Mouse (Mus musculus) natural killer cell, adult 2 months (primary cell): Measurements from ENCODE around the gene Ikzf4.
"Not testable (repeated sequence)": the region's sequence is repeated elsewhere in the genome, so short reads cannot be mapped to it uniquely, and the experiment has no call there.

Experiments
- DNase-seq, 2 experiments: peaks; one replicate each; pipeline ENCODE4 v3.0.0; 2022; ENCODE audit warnings: low spot score in 2 of 2

Gene Ikzf4

GRCm38 (mm10) chr10:128640891-128641290 lies 4.9 kb downstream of the Ikzf4 start:
- DNase-seq, result no peak

- no peak for DNase-seq
Measured at GRCm38 (mm10) chr10:128639999-128640398, 5.8 kb downstream of the Ikzf4 start.

DNA sequence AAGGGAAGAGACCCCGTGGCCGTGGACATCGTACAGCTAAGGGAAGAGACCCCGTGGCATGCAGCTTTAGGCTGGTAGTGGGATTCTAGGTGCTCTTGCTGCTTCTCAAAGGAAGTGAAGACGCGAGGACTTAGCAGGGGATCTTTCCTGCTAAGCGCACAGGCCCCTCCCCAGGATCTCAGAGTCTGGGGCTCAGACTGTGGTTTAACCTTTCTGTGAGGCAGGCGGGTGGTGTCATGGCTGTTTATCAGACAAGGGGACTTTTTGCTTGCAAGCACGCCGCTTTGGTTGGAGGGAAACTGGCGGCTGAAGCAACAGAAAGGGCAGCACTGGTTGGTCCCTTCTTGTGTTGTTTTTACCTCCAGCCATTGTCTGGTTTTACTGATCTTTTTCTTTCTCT lies 8.8 kb downstream of the Ikzf4 start:
- DNase-seq, result peak; percentile 61 to 64

GRCm38 (mm10) chr10:128636561-128636960 lies 9.2 kb downstream of the Ikzf4 start:
- DNase-seq, result peak; percentile 27 to 45

DNA sequence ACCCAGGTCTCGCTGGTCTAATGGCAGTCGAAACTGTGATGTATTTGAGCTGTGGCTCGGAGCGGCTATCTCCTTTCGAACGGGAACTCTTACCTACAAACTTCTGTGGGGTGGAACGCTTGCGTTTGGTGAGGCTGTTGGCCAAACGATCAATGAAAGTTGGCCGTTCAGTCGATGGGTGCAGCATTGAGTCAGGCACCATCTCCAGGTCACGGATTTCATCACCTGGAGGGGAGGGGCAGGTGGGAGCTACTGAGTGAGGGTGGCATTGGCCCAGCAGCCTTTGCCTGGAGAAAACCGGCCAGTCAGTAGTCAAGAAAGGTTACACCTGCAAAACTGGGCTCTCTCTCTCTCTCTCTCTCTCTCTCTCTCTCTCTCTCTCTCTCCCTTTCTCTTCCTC lies 10.1 kb downstream of the Ikzf4 start:
- no peak for DNase-seq

GRCm38 (mm10) chr10:128631571-128631970 lies 14.2 kb downstream of the Ikzf4 start:
- no peak for DNase-seq

DNA sequence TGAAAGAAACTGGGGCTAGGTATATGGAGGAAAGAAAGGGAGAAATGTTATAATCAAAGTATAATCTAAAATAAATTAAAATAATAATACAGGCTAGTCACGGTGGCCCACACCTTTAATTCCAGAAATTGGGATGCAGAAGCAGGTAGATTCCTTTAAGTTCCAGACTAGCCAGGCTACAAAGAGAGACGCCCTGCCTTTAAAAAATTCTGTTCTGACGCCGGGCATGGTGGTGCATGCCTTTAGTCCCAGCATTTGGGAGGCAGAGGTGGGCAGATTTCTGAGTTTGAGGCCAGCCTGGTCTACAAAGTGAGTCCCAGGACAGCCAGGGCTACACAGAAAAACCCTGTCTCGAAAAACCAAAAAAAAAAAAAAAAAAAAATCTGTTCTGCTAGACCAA lies 15.5 kb downstream of the Ikzf4 start:
- not testable (repeated sequence) for DNase-seq

DNA sequence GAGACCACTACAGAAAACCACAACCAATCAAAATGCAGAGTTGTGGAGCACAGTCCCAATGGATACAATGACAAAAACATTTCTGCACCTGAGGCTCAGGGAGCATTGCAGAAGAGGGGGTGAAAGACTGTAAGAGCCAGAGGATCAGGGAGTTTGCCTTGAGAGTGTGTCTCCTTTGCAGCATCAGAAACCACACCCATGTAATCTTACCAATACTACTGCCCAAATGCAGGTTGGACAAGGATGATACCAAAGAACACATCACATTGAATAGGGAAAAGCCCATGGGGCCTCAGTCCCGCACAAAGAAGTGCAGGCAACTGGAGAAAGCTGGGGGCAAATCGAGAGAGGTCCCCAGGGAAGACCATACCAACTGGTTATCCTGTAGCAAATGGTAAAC lies 16.0 kb downstream of the Ikzf4 start:
- DNase-seq, result no peak

DNA sequence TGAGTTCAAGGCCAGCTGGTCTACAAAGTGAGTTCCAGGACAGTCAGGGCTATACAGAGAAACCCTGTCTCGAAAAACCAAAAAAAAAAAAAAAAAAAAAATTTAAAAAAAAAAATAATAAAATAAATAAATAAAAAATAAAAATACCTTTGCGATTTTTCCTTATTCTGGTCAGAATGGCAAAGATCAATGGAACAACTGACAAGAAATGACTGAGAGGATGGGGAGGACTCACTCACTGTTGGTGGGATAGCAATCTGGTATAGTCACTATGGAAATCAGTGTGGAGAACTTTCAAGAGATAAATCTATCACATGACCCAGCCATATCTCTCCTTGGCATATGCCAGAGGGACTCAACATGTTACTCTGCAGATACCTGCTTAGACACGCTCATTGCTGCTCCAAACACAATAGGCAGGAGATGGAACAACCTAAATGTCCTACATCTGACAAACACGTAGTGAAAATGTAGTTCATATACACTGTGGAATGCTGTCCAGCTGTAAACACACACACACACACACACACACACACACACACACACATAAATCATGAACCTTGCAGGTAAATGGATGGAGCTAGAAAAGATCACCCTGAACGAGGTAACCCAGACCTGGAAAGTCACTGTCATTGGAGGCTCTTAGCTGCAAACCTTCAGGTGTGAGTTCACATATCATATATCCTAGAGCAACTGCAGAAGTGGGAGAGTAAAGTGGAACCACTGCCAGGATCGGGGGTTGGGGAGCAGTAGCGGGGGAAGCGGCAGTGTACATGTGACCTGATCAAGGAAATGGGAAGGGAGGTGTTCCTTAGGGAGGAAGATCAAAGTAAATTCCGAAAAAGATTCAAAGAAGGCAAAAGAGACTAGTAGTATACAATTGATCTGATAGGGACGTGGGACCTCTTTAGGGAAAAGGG lies 18.1 kb downstream of the Ikzf4 start:
- DNase-seq, result no peak

GRCm38 (mm10) chr10:128626311-128627310 lies 19.2 kb downstream of the Ikzf4 start, which contains the start of gene Rps26:
TSS of gene Rps26 (minus strand) at chr10:128626747.
- peak; percentile 91 to 93 for DNase-seq

DNA sequence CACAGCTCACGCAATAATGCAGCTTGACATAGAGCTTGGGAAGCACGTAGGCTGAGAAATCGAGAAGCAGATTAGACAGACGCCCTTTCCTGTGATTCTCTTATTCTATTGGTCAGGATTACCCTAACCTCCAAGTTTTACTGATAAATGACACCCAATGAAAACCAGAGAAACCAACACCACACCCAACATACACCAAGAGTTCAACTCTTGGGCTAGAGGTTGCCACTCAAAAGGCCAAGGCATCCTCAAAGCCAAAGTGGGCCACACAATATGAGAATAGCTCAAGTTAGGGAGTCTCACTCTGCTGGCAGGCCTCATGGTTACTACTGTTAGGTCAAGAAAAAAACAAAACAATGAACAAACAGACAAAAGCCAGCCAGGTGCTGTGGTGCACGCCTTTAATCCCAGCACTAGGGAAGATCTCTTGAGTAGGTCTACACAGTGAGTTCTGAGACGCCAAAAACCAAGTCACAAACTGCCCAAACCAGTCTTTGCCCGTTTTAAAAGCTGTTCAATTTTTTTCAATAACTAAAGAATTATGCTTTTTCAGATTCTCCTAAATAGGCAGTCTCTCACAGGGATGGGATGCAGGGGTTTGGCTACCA lies 20.4 kb downstream of the Ikzf4 start:
- DNase-seq, result no peak

DNA sequence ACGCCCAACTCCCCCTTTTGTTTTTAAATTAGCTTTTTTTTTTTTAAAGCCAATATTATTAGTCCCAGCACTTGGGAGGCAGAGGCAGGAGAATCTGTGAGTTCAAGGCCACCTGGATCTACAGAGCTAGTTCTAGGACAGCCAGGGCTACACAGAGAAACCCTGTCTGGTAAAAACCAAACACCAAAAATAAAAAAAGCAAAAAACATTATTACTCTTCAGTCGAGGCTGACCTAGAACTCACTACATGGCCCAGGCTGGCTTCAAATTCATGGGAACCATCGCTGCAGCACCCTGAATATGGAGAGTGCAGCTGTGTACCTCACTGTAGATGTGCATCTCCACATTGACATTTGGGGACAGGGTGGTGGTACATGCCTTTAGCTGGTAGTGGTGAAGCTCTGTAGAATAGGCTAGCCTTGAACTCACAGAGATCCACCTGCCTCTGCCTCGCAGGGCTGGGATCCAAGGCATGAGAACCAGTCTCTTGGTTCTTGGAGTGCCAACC lies 22.6 kb downstream of the Ikzf4 start:
- DNase-seq, result not testable (repeated sequence)

DNA sequence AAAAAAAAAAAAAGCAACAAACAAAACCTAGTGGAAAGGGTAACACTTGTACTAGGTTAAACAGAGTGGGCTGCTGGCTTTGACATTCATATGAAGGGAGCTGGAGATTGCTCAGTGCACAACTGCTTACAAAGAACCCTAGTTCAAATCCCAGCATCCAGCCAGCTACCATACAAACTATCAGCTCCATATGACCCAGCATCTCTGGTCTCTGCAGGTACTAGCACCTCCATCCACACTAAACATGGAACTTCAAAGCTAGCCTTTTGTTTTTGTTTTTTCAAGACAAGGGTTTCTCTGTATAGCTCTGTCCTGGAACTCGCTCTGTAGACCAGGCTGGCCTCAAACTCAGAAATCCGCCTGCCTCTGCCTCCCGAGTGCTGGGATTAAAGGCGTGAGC lies 23.1 kb downstream of the Ikzf4 start:
- DNase-seq, result no peak

- no peak for DNase-seq
Measured at GRCm38 (mm10) chr10:128621986-128622520, 23.7 kb downstream of the Ikzf4 start.

- no peak for DNase-seq
Measured at GRCm38 (mm10) chr10:128620241-128620640, 25.6 kb downstream of the Ikzf4 start.

DNA sequence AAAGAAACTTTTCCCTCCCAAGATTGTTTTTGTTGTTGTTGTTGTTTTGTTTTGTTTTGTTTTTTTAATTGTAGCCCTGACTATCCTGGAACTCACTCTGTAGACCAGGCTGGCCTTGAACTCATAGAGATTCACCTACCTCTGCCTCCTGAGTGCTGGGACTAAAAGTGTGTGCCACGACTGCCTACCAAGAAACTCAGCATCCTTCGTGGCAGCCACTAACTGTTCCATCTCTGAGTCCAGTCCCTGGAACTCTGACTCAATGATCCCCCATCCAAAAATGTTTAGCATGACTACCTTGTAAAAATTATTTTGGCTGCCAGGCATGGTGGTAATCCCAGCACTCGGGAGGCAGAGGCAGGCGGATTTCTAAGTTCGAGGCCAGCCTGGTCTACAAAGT lies 26.6 kb downstream of the Ikzf4 start:
- not testable (repeated sequence) for DNase-seq

DNA sequence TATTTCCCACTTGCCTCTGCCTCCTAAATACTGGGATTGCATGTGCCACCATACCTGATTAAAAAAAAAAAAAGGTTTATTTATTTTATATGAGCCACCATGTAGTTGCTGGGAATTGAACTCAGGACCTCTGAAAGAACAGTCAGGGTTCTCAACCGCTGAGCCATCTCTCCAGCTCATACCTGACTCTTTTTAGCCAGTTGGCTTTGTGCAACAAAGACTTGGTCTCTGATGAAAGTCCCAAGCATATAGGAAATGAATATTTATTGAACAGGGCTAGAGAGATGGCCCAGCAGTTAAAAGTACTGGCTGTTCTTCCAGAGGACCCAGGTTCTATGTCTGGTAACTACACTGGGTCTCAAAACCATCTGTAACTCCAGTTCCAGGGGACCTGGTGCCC lies 27.2 kb downstream of the Ikzf4 start:
- no peak for DNase-seq

GRCm38 (mm10) chr10:128615798-128616448 lies 29.9 kb downstream of the Ikzf4 start:
- DNase-seq, result not testable (repeated sequence)

- no peak for DNase-seq
Measured at GRCm38 (mm10) chr10:128614934-128615333, 30.9 kb downstream of the Ikzf4 start.

GRCm38 (mm10) chr10:128613820-128614219 lies 32.0 kb downstream of the Ikzf4 start:
- not testable (repeated sequence) for DNase-seq

DNA sequence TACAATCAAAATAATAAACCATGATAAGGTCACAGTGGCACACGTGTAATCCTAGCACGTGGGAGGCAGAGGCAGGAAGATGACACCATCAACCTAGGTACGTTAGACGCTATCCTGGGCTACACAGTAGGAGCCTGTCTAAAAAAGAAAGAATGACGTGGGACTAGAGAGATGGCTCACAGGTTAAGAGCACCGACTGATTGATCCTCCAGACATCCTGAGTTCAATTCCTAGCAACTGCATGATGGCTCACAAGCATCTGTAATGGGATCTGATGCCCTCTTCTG lies 32.7 kb downstream of the Ikzf4 start:
- DNase-seq, result no peak
